Mouse (Mus musculus): ENCODE measurements around the gene Mettl4. TPM values are rescaled to one million over a fixed set of nuclear protein-coding genes. Genes with fewer than 3 reads are reported as not detected.
A peak's percentile ranks its signal among the peaks of the same experiment; 100 is the strongest.

Mettl4 gene
- total RNA-seq (2021): 10 to 100 TPM; 12.5 to 14.6 TPM
- long read RNA-seq, experiment 1, partial matches to known transcripts: 2 of 8 reads
- long read RNA-seq, experiment 1, other reads (novel, unspliced or antisense): 3 of 8 reads
- long read RNA-seq, experiment 2, partial matches to known transcripts: 0 of 8 reads
- long read RNA-seq, experiment 2, other reads (novel, unspliced or antisense): 7 of 8 reads

- DNase-seq: peak; percentile 95
Measured at GRCm38 (mm10) chr17:94749466-94750135, at the start of gene Mettl4. Mettl4 (minus strand) TSS chr17:94750019.

DNA sequence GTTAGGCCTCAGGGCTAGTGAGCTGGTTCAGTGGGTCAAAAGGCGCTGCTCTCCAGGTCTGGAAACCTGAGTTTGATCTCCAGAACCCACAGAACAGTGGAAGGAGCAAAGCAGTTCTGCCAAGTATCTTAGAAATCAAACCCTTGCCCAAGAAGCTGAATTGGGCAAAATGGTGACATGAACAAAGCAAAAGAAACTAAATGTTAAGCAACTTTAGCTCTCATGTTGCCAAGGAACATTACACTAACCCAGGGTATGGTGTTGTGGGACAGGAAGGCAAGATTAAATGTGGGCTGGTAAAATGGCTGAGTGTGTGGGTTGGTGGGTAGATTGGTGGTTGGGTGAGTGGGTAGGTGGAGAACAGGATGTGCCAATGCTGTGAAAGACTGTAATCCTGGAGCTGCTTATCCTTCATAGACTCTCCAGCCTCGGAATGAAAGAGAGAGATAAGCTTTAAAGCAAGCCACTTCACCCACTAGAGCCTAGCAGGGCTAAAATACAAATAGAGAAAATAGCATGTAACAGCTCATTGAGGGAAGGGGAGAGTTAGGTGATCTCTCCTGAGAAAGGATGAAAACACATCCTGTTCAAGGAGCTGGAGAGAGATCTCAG lies 29.2 kb upstream of the Mettl4 start:
- DNase-seq: no peak

DNA sequence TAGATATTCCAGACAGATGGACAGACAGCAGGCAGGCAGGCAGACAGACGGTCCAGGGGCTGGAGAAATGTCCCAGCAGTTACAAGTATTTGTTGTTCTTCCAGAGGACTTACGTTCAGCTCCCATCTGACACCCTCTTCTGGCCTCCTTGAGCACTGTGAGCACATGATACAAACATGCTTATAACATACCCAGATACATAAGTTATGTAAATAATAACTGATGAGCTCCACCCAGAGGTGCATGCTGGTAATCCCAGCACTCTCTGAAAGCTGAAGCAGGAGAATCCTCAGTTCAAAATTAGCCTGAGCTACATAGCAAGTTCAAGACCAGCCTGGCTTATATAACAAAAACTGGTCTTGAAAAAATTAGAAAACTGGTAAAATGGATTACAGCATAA lies 18.7 kb upstream of the Mettl4 start:
- no peak for DNase-seq

DNA sequence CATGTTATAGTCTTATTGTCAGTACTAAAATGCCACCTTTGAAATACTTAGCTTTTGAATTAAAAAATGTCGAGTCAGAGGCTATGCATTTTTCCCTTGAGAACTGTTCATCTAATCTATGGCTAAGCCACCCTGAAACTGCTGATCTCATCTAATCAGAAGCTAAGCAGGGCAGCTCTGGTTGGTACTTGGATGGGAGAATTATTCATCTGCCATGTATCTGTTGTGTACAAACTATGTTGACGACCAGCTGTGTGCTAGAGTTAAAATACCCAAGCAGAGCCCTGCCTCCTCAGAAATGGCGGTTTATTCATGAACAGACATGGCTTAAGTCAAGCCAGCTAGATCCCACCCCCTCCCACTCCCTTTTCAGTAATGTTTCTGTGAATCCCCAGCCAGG lies 14.9 kb upstream of the Mettl4 start:
- DNase-seq: no peak

DNA sequence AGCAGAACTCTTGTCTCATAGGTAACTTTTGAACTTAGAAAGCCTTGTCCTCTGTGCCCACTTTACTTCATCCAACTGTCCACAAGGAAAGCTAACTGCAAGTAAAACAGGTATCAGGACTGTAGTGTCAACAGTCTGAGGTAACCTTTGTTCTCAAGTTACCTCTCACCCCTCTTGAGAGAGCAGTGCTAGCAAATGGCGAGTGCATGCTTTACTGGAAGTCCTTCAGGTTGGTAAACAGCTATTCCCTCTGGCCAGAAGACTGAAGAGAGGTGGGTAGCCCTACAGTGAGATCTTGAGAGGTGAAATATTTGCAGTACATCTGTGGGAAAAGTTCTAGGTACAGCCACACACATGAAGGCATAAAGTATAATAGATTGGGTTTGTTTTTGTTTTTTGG lies 14.2 kb upstream of the Mettl4 start:
- no peak for DNase-seq

DNA sequence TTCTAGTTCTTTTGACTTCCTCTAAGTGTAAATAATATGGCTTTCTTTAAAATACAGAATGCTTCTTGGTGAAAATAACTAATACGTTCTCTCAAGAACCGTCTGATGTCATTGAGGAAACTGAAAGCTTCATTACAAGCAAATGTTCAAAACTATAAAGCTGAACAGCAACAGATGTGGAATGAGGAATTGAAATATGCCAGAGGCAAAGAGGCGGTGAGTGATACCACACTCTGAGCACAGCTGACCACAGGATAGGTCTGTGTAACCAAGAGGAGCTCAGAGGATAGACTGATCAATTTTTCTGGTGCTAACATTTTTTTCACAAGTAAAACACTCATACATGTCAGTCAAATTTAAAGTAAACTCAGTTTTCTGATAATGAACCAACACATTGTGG lies 12.6 kb upstream of the Mettl4 start:
- DNase-seq: no peak

- no peak for DNase-seq
Measured at GRCm38 (mm10) chr17:94750136-94750729, 414 bp upstream of the Mettl4 start.

DNA sequence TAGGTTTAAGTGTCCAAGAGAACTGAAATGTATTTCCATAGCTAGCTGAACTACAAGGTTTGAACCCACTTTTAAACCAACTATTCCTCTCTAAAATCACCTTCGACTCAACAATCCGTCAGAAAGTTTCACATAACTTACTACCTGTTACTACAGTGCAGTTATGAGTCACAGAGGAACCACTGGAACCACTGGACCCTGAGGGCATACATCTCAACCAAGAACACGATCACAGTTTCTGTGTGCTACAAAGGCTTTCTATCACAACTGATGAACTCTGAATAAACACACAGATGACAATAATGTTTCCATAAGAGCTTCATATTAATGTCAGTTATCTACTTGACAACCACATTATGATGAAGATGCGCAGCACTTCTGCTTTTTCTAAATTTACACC lies 11.6 kb downstream of the Mettl4 start:
- no peak for DNase-seq

DNA sequence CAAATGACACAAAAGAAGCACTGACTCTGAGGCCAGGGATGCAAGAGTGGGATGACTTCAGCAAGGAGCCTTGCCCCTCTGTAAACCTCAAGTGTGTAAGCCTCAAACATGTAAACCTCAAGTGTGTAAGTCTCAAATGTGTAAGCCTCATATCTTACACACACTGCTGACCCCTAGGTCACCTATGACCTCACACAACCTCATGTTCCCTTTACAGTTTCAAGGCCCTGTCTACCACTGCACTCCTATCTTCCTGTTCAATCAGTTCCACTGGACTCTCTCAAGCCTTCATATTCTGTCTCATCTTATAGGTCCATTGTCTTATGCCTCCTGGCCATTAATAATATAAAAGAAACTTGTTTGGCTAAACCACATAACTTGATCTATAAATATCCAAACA lies 13.9 kb downstream of the Mettl4 start:
- no peak for DNase-seq

GRCm38 (mm10) chr17:94735437-94735836 lies 14.4 kb downstream of the Mettl4 start:
- DNase-seq: no peak

DNA sequence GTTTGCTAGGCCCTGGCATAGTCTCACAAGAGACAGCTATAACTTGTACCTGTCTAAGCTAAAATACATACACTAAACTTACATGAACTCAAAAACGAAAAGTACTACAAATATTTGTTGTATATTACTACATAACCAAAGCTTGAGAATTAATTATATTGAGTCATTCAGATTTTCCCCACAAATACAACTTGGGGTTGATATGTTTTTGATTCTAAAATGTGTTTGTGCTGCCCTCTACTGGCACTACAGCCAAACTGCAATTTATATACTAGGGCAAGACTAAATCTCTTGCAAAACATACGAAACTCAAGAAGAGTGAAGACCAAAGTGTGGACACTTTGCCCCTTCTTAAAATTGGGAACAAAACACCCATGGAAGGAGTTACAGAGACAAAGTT lies 19.4 kb downstream of the Mettl4 start:
- DNase-seq: peak; percentile 34

GRCm38 (mm10) chr17:94726750-94727149 lies 23.1 kb downstream of the Mettl4 start:
- DNase-seq: no peak

GRCm38 (mm10) chr17:94673515-94674317 lies 76.1 kb downstream of the Mettl4 start:
- DNase-seq: no peak
